Mouse (Mus musculus) small intestine, adult 10 weeks (tissue): Measurements from ENCODE around the gene Mri1. TPM values are rescaled to one million over a fixed set of nuclear protein-coding genes. Genes with fewer than 3 reads are reported as not detected.

Source experiments
- polyA plus RNA-seq: library from polyadenylated mRNA; stranded (reverse); fragments of 350-450 nt; fragmentation: Illumina TruSeq; extraction: RNeasy Lipid Tissue Mini Kit (QIAGEN cat#74804); gene quantifications from one replicate; pipeline ENCODE4 v1.2.3, GENCODE M21; 2014; ENCODE audit warnings: low replicate concordance

The Mri1 gene
- polyA plus RNA-seq = 2.8 TPM

GRCm38 (mm10) chr8:84256822-84257610, at the start of gene Mri1:
Gene Mri1, minus strand, starts transcription at chr8:84257326.

GRCm38 (mm10) chr8:84269950-84270773, 13.0 kb upstream of the Mri1 start, which contains the start of gene Ccdc130:
Gene Ccdc130, minus strand, starts transcription at chr8:84270380.

GRCm38 (mm10) chr8:84249257-84250170, 7.6 kb downstream of the Mri1 start, which contains the start of gene D8Ertd738e:
Gene D8Ertd738e, minus strand, starts transcription at chr8:84249719.

GRCm38 (mm10) chr8:84236998-84237473, 20.1 kb downstream of the Mri1 start, which contains the start of gene Zswim4:
Gene Zswim4, minus strand, starts transcription at chr8:84237055.

Other genes starting within 250 kb of the Mri1 start
- 2.3 TPM for gene 2210011C24Rik, start 245.2 kb downstream of the Mri1 start, polyA plus RNA-seq
- gene Palm3, start 235.9 kb downstream of the Mri1 start, polyA plus RNA-seq = 0.22 TPM
- gene Il27ra, start 214.7 kb downstream of the Mri1 start, polyA plus RNA-seq = not detected
- gene Rln3, start 212.3 kb downstream of the Mri1 start, polyA plus RNA-seq = not detected
- gene Gm10643, start 192.2 kb downstream of the Mri1 start, polyA plus RNA-seq = 0.89 TPM
- 0.97 TPM for gene Rfx1, start 190.5 kb downstream of the Mri1 start, polyA plus RNA-seq
- 2.0 TPM for gene Dcaf15, start 152.6 kb downstream of the Mri1 start, polyA plus RNA-seq
- 0.63 TPM for gene Podnl1, start 131.3 kb downstream of the Mri1 start, polyA plus RNA-seq
- gene Cc2d1a, start 109.4 kb downstream of the Mri1 start, polyA plus RNA-seq = 0.19 TPM
- gene 4930432K21Rik, start 109.3 kb downstream of the Mri1 start, polyA plus RNA-seq = not detected
- not detected for gene Nanos3, start 72.1 kb downstream of the Mri1 start, polyA plus RNA-seq
- not detected for gene Zswim4, start 20.3 kb downstream of the Mri1 start, polyA plus RNA-seq
- gene D8Ertd738e, start 7.6 kb downstream of the Mri1 start, polyA plus RNA-seq = 1.2 TPM
- gene Ccdc130, start 13.1 kb upstream of the Mri1 start, polyA plus RNA-seq = 0.74 TPM
- gene Cacna1a, start 131.1 kb upstream of the Mri1 start, polyA plus RNA-seq = 1.0 TPM